In genomic region chr1:43837236-43837635, GRCm38 (mm10) we compare ENCODE assay signal across 17 mouse cellular contexts.
"Had no signal": no experiment of that assay in that cellular context is flagged by ENCODE, and none has a peak within 500 bp of the region (broad histone marks: within the 10 kb centered on the region; RNA-seq: fewer than 3 reads in every experiment).

No protein-coding gene starts in this region.

- DNase-seq: lung, adult 2 months; lung, postnatal 14 days; lung, postnatal 36 days; right cerebral cortex, postnatal 14 days; thymus, adult 2 months; thymus, postnatal 25 days; thymus, postnatal 4 days had no signal

- H3K4me3 ChIP-seq: lung, embryonic 15.5 days; megakaryocyte, embryonic 14.5 days; midbrain, embryonic 13.5 days; midbrain, embryonic 15.5 days; neural tube, embryonic 12.5 days; stomach, embryonic 15.5 days had no signal

- H3K9ac ChIP-seq: lung, embryonic 15.5 days; midbrain, embryonic 13.5 days; midbrain, embryonic 15.5 days; neural tube, embryonic 12.5 days; stomach, embryonic 15.5 days had no signal

- H3K9me3 ChIP-seq: lung, embryonic 15.5 days; midbrain, embryonic 13.5 days; midbrain, embryonic 15.5 days; neural tube, embryonic 12.5 days; stomach, embryonic 15.5 days had no signal

- H3K27ac ChIP-seq: lung, embryonic 15.5 days; macrophage; midbrain, embryonic 13.5 days; midbrain, embryonic 15.5 days; neural tube, embryonic 12.5 days; stomach, embryonic 15.5 days; stomach, postnatal 0 days had no signal

- H3K36me3 ChIP-seq: lung, embryonic 15.5 days; midbrain, embryonic 13.5 days; midbrain, embryonic 15.5 days; neural tube, embryonic 12.5 days; stomach, embryonic 15.5 days had no signal

- H3K4me1 ChIP-seq: lung, embryonic 15.5 days; megakaryocyte, embryonic 14.5 days; midbrain, embryonic 13.5 days; midbrain, embryonic 15.5 days; neural tube, embryonic 12.5 days; stomach, embryonic 15.5 days had no signal

- H3K4me2 ChIP-seq: lung, embryonic 15.5 days; midbrain, embryonic 11.5 days; midbrain, embryonic 13.5 days; midbrain, embryonic 15.5 days; neural tube, embryonic 12.5 days; stomach, embryonic 15.5 days had no signal

- ATAC-seq: lung, postnatal 0 days; midbrain, embryonic 13.5 days; midbrain, embryonic 15.5 days had no signal

- H3K27me3 ChIP-seq: lung, embryonic 15.5 days; megakaryocyte, embryonic 14.5 days; midbrain, embryonic 13.5 days; midbrain, embryonic 15.5 days; neural tube, embryonic 12.5 days; stomach, embryonic 15.5 days had no signal
